Mouse (Mus musculus): ENCODE data around the gene Fam168a.
A peak's percentile ranks its signal among the peaks of the same experiment; 100 is the strongest.

Fam168a gene

GRCm38 (mm10) chr7:100706143-100706841 is at the start of gene Fam168a:
Gene Fam168a, plus strand, starts transcription at chr7:100706635.
- DNase-seq: peak; percentile 98

GRCm38 (mm10) chr7:100656739-100657138 is 49.7 kb upstream of the Fam168a start:
- no peak for DNase-seq

GRCm38 (mm10) chr7:100658093-100658578 is 48.3 kb upstream of the Fam168a start:
- DNase-seq: peak; percentile 84

GRCm38 (mm10) chr7:100661264-100661663 is 45.2 kb upstream of the Fam168a start:
- no peak for DNase-seq

- DNase-seq: no peak
These were observed 44.2 kb upstream of the Fam168a start, which contains the start of gene Plekhb1 for GRCm38 (mm10) chr7:100662231-100662630. Gene Plekhb1, minus strand, starts transcription at chr7:100662414.

GRCm38 (mm10) chr7:100663190-100663589 is 43.2 kb upstream of the Fam168a start:
- peak; percentile 97 for DNase-seq

- no peak for DNase-seq
These were observed 42.6 kb upstream of the Fam168a start for GRCm38 (mm10) chr7:100663729-100664304.

GRCm38 (mm10) chr7:100670646-100671045 is 35.8 kb upstream of the Fam168a start:
- DNase-seq: no peak

- DNase-seq: no peak
These were observed 33.0 kb upstream of the Fam168a start for GRCm38 (mm10) chr7:100673452-100673851.

- DNase-seq: no peak
These were observed 31.5 kb upstream of the Fam168a start for GRCm38 (mm10) chr7:100674941-100675340.

GRCm38 (mm10) chr7:100678052-100678451 is 28.4 kb upstream of the Fam168a start:
- DNase-seq: no peak

- DNase-seq: peak; percentile 17
These were observed 27.2 kb upstream of the Fam168a start for GRCm38 (mm10) chr7:100678948-100679880.

GRCm38 (mm10) chr7:100681132-100681531 is 25.3 kb upstream of the Fam168a start:
- DNase-seq: no peak

- no peak for DNase-seq
These were observed 23.2 kb upstream of the Fam168a start for GRCm38 (mm10) chr7:100683241-100683640.

GRCm38 (mm10) chr7:100684081-100684480 is 22.4 kb upstream of the Fam168a start:
- DNase-seq: no peak

GRCm38 (mm10) chr7:100684538-100684937 is 21.9 kb upstream of the Fam168a start:
- peak; percentile 78 for DNase-seq

- peak; percentile 85 for DNase-seq
These were observed 21.1 kb upstream of the Fam168a start for GRCm38 (mm10) chr7:100685061-100686030.

GRCm38 (mm10) chr7:100688471-100688870 is 18.0 kb upstream of the Fam168a start:
- DNase-seq: no peak

GRCm38 (mm10) chr7:100693199-100693598 is 13.2 kb upstream of the Fam168a start:
- no peak for DNase-seq

- peak; percentile 7 for DNase-seq
These were observed 6.4 kb upstream of the Fam168a start for GRCm38 (mm10) chr7:100699771-100700770.

All from lung, postnatal 10 days (tissue).